Mouse (Mus musculus) stomach, embryonic 14.5 days (tissue): ENCODE data around the gene Kcnj12. TPM values are rescaled to one million over a fixed set of nuclear protein-coding genes. Genes with fewer than 3 reads are reported as not detected.

ENCODE experiments used
- ATAC-seq: fragments of 200-750 bp; cut with Nextera tagmentation; 2 replicates; pipeline ENCODE4 v1.8.0; 2017; ENCODE audit warnings: low read depth, moderate TSS enrichment; ENCODE audit not compliant: insufficient number of reproducible peaks, insufficient read depth, low FRiP score
- H3K27ac ChIP-seq: fragments of 300-500 bp; sonication (generic); 2 replicates; pipeline ENCODE4 v1.5.1; 2014; ENCODE audit warnings: mild to moderate bottlenecking, low read length, moderate library complexity, mixed read lengths
- H3K27me3 ChIP-seq: fragments of 300-500 bp; sonication (generic); 2 replicates; pipeline ENCODE4 v1.6.1; 2014; ENCODE audit warnings: low read length, control low read depth, mixed read lengths; ENCODE audit not compliant: control insufficient read depth, insufficient read depth
- H3K36me3 ChIP-seq: fragments of 300-500 bp; sonication (generic); 2 replicates; pipeline ENCODE4 v1.6.1; 2014; ENCODE audit warnings: mild to moderate bottlenecking, control low read depth, low read length, moderate library complexity, mixed read lengths; ENCODE audit not compliant: control insufficient read depth, insufficient read depth
- H3K4me1 ChIP-seq: fragments of 300-500 bp; sonication (generic); 2 replicates; pipeline ENCODE4 v1.6.1; 2014; ENCODE audit warnings: low read length, control low read depth, mixed read lengths; ENCODE audit not compliant: control insufficient read depth, insufficient read depth
- H3K4me2 ChIP-seq: fragments of 300-500 bp; sonication (generic); replicated peaks from 2 replicates; pipeline ENCODE4 v1.6.1; 2014; ENCODE audit warnings: low read depth, low read length, control low read depth
- H3K4me3 ChIP-seq: fragments of 300-500 bp; sonication (generic); 2 replicates; pipeline ENCODE4 v1.5.1; 2014; ENCODE audit warnings: low read depth, low read length, control low read depth
- H3K9ac ChIP-seq: fragments of 300-500 bp; sonication (generic); replicated peaks from 2 replicates; pipeline ENCODE4 v1.6.1; 2014; ENCODE audit warnings: low read depth, mild to moderate bottlenecking, control low read depth, low read length, moderate library complexity, mixed read lengths
- H3K9me3 ChIP-seq: fragments of 300-500 bp; sonication (generic); 2 replicates; pipeline ENCODE4 v1.6.1; 2016; ENCODE audit warnings: low read depth, low read length, control low read depth; ENCODE audit not compliant: control insufficient read depth
- WGBS: fragments of 180-500 bp; shearing (Covaris S2); extraction: QIAGEN DNeasy Blood & Tissue Kit; methylation state at CpG from one replicate; pipeline ENCODE4 v1.1.7; 2014; 5-methylcytosine and 5-hydroxymethylcytosine counted together
- polyA plus RNA-seq: library from polyadenylated mRNA; unstranded; fragments of >200 nt; fragmentation: Nextera tagmentation; extraction: Ambion mirVana; gene quantifications from 2 replicates; pipeline ENCODE4 v1.2.1, GENCODE M21; 2014

Kcnj12 gene
- polyA plus RNA-seq, 1 experiment from 2014 or later: 0.77 TPM

DNA sequence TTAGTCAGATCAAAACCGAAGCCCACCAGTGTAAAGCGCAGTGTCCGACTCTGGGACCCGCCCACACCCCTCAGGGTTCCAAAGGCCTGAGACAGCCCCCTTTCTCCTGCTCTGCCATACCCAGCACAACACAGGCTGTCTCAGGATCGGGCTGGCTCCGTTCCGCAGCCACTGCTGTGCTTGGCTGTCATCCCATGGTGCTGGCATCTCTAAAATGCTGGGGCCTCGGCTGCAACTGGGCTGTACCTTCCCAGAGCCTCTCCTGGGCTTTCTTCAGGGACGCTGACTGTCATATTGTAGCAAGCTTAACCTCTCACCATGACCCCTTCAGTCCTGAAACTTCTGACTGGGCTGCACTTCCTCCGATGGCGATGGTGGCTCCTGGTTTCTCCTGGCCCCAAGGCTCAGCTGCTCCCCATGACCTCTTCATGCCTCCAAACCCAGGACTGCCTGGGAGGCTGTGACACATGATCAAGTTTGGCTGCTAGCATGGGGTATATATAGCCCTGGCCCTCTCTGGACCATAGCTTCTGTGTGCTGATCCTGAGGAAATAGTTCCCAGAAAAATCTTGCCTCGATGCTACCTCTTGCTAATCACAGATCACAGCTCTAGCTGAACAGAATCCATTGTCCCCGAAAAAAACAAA lies 37.3 kb upstream of the Kcnj12 start:
- ATAC-seq: no peak
- no peak overlapping the region for H3K9ac ChIP-seq
- WGBS: 77% methylated on average over 13 of the region's 13 CpGs

DNA sequence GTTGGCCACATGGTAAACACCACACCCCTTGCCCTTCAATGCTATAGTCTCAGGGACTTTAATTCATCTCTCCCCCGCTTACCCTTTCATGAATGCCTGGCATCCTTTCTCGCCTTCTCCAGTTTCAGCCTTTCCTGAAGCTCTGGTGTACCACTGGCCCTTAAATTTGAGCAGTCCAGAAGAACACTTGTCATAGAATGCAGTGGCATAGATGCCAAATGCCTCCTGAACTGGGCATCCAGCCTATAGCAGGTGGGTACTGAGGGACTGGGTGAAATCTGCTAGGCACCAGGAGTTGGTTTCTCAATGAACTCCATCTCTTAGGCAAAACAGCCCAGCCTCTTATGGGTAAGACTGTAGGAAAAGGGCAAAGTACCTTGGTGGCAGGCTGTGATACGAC lies 31.9 kb upstream of the Kcnj12 start:
- H3K36me3 ChIP-seq: no peaks in the 10 kb centered on the region
- WGBS: 81% methylated on average over 3 of the region's 3 CpGs
- no peak overlapping the region for H3K4me3 ChIP-seq
- no peaks in the 10 kb centered on the region for H3K4me1 ChIP-seq
- H3K9me3 ChIP-seq: no peaks in the 10 kb centered on the region
- ATAC-seq: no peak
- no peaks in the 10 kb centered on the region for H3K27me3 ChIP-seq
- H3K27ac ChIP-seq: no peak overlapping the region
- no peak overlapping the region for H3K9ac ChIP-seq
- H3K4me2 ChIP-seq: no peak overlapping the region

More for the DNA sequence above, 37.3 kb upstream of the Kcnj12 start:
- H3K4me1 ChIP-seq: no peaks in the 10 kb centered on the region
- H3K27me3 ChIP-seq: no peaks in the 10 kb centered on the region
- H3K4me3 ChIP-seq: no peak overlapping the region
- no peaks in the 10 kb centered on the region for H3K36me3 ChIP-seq
- no peak overlapping the region for H3K27ac ChIP-seq
- H3K4me2 ChIP-seq: no peak overlapping the region
- no peaks in the 10 kb centered on the region for H3K9me3 ChIP-seq

- Histone ChIP-seq H3K9me3 (no peaks in the 10 kb centered on the region), H3K4me3 (no peak overlapping the region), H3K4me1 (no peaks in the 10 kb centered on the region), H3K27me3 (no peaks in the 10 kb centered on the region), H3K36me3 (no peaks in the 10 kb centered on the region), H3K27ac (no peak overlapping the region), H3K4me2 (no peak overlapping the region), H3K9ac (no peak overlapping the region)
- ATAC-seq: no peak
- WGBS: 77% methylated on average over 8 of the region's 8 CpGs
These were observed 19.6 kb upstream of the Kcnj12 start for GRCm38 (mm10) chr11:61002736-61003135.

GRCm38 (mm10) chr11:61004046-61004445 lies 18.3 kb upstream of the Kcnj12 start:
- Histone ChIP-seq H3K36me3 (no peaks in the 10 kb centered on the region), H3K27ac (no peak overlapping the region), H3K9ac (no peak overlapping the region), H3K9me3 (no peaks in the 10 kb centered on the region), H3K4me3 (no peak overlapping the region), H3K4me2 (no peak overlapping the region), H3K4me1 (no peaks in the 10 kb centered on the region), H3K27me3 (no peaks in the 10 kb centered on the region)
- 33% methylated on average over 4 of the region's 4 CpGs for WGBS
- ATAC-seq: peak; percentile 14; the same call in 1 of the 2 replicates

DNA sequence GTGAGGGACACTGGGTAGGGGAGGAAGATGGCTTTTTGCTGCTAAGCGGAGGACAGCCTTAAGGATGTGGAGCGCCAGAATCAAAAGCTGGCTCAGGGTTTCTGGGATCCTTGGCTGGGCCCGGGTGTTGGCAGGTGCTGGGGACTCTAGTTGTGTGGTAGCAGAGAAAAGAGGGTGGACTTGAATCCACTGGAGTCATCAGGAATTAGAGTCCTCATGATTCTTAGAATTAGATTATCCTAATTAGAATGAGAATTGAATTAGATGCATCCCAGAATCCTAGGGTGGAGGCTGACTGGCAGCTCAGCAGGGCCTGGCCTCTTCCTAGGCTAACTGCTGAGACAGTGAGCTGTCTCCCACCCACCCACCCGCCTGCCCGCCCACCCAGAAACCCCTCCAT lies 17.6 kb upstream of the Kcnj12 start:
- H3K4me1 ChIP-seq: no peaks in the 10 kb centered on the region

DNA sequence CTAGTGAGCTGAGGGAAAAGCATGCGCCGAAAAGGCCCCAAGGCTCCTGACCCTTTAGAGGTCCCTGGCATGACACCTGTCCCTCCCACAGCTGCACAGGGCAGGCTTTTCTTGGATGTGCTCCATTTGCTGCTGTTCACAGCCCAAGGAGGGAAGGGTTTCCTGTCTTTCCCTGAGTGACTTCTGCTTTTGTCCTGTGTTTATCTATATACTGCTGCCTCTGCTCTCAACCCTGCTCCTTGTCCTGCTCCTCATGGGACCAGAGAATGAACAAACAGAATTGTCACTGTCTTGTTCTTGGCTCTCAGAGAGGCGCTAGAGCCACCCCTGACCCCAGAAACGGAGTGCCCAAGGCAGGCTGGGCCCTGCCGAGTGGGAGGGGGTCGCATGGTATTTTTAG lies 17.0 kb upstream of the Kcnj12 start:
- Histone ChIP-seq H3K36me3 (no peaks in the 10 kb centered on the region), H3K27me3 (no peaks in the 10 kb centered on the region), H3K4me2 (no peak overlapping the region), H3K27ac (no peak overlapping the region), H3K9ac (no peak overlapping the region), H3K4me1 (no peaks in the 10 kb centered on the region), H3K9me3 (no peaks in the 10 kb centered on the region), H3K4me3 (no peak overlapping the region)
- WGBS: 38% methylated on average over 6 of the region's 6 CpGs
- no peak for ATAC-seq

More for the DNA sequence above, 17.6 kb upstream of the Kcnj12 start:
- H3K27me3 ChIP-seq: no peaks in the 10 kb centered on the region
- WGBS: 70% methylated on average over 5 of the region's 5 CpGs
- no peaks in the 10 kb centered on the region for H3K36me3 ChIP-seq
- no peak overlapping the region for H3K9ac ChIP-seq
- no peak overlapping the region for H3K4me2 ChIP-seq
- H3K9me3 ChIP-seq: no peaks in the 10 kb centered on the region
- no peak overlapping the region for H3K4me3 ChIP-seq
- no peak overlapping the region for H3K27ac ChIP-seq
- no peak for ATAC-seq

- ATAC-seq: no peak
- H3K4me3 ChIP-seq: no peak overlapping the region
These were observed 10.5 kb upstream of the Kcnj12 start for GRCm38 (mm10) chr11:61011736-61012294.

GRCm38 (mm10) chr11:61016866-61017398 lies 5.4 kb upstream of the Kcnj12 start:
- no peaks in the 10 kb centered on the region for H3K9me3 ChIP-seq
- no peaks in the 10 kb centered on the region for H3K36me3 ChIP-seq
- no peak for ATAC-seq
- no peaks in the 10 kb centered on the region for H3K4me1 ChIP-seq
- no peak overlapping the region for H3K27ac ChIP-seq
- WGBS: 18% methylated on average over 8 of the region's 8 CpGs
- H3K27me3 ChIP-seq: peaks cover 20% of the 10 kb centered on the region
- no peak overlapping the region for H3K4me3 ChIP-seq
- H3K9ac ChIP-seq: no peak overlapping the region
- H3K4me2 ChIP-seq: no peak overlapping the region

More at GRCm38 (mm10) chr11:61011736-61012294, 10.5 kb upstream of the Kcnj12 start:
- no peaks in the 10 kb centered on the region for H3K36me3 ChIP-seq
- H3K9me3 ChIP-seq: no peaks in the 10 kb centered on the region
- no peak overlapping the region for H3K4me2 ChIP-seq
- WGBS: 44% methylated on average over 9 of the region's 9 CpGs
- no peak overlapping the region for H3K27ac ChIP-seq
- H3K4me1 ChIP-seq: no peaks in the 10 kb centered on the region
- no peak overlapping the region for H3K9ac ChIP-seq
- no peaks in the 10 kb centered on the region for H3K27me3 ChIP-seq
